Mouse (Mus musculus): ENCODE data around the gene Ruvbl2.
A peak's percentile ranks its signal among the peaks of the same experiment; 100 is the strongest.

Gene Ruvbl2

DNA sequence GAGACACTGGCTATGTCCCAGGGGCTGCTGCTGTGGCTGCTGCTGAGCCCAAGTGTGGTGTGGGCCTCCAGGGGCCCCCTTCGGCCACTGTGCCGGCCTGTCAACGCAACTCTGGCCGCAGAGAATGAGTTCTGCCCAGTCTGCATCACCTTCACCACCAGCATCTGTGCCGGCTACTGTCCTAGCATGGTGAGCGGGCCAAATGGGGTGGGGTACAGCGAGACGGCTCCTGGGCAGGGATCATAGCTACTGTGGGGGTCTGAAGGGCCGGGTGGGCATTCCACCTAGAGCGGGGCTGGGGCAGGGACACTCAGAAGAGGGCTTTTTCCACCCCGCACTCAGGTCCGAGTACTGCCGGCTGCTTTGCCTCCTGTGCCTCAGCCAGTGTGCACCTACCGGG is 16.7 kb downstream of the Ruvbl2 start:
- H3K36me3 ChIP-seq (ENCODE audit: control insufficient read depth, insufficient read depth, low read length, poor library complexity, severe bottlenecking), result peaks cover 19% of the 10 kb centered on the region
- no peaks in the 10 kb centered on the region for H3K27me3 ChIP-seq (ENCODE audit: control insufficient read depth, insufficient read depth, low read length, poor library complexity, severe bottlenecking)
- DNase-seq (ENCODE audit: low read depth, low spot score), result no peak

- H3K36me3 ChIP-seq (ENCODE audit: control insufficient read depth, insufficient read depth, low read length, poor library complexity, severe bottlenecking), result peaks cover 19% of the 10 kb centered on the region
Measured at GRCm38 (mm10) chr7:45420615-45420919, 17.3 kb downstream of the Ruvbl2 start, which contains the start of gene Lhb. Lhb (plus strand) TSS chr7:45420820.

GRCm38 (mm10) chr7:45419859-45420614 is 17.9 kb downstream of the Ruvbl2 start:
- H3K27me3 ChIP-seq (ENCODE audit: control insufficient read depth, insufficient read depth, low read length, poor library complexity, severe bottlenecking), result no peaks in the 10 kb centered on the region
- peaks cover 19% of the 10 kb centered on the region for H3K36me3 ChIP-seq (ENCODE audit: control insufficient read depth, insufficient read depth, low read length, poor library complexity, severe bottlenecking)
- DNase-seq (ENCODE audit: low read depth, low spot score), result no peak

More at GRCm38 (mm10) chr7:45420615-45420919, 17.3 kb downstream of the Ruvbl2 start, which contains the start of gene Lhb:
- no peak for DNase-seq (ENCODE audit: low read depth, low spot score)
- no peaks in the 10 kb centered on the region for H3K27me3 ChIP-seq (ENCODE audit: control insufficient read depth, insufficient read depth, low read length, poor library complexity, severe bottlenecking)

- H3K36me3 ChIP-seq (ENCODE audit: control insufficient read depth, insufficient read depth, low read length, poor library complexity, severe bottlenecking), result peaks cover 16% of the 10 kb centered on the region
- no peaks in the 10 kb centered on the region for H3K27me3 ChIP-seq (ENCODE audit: control insufficient read depth, insufficient read depth, low read length, poor library complexity, severe bottlenecking)
- no peak for DNase-seq (ENCODE audit: low read depth, low spot score)
Measured at GRCm38 (mm10) chr7:45417962-45418492, 19.9 kb downstream of the Ruvbl2 start.

- DNase-seq (ENCODE audit: low read depth, low spot score), result peak; percentile 43
- no peaks in the 10 kb centered on the region for H3K36me3 ChIP-seq (ENCODE audit: control insufficient read depth, insufficient read depth, low read length, poor library complexity, severe bottlenecking)
- H3K27me3 ChIP-seq (ENCODE audit: control insufficient read depth, insufficient read depth, low read length, poor library complexity, severe bottlenecking), result no peaks in the 10 kb centered on the region; the same call in 1 of the 2 replicates
Measured at GRCm38 (mm10) chr7:45415636-45416035, 22.3 kb downstream of the Ruvbl2 start.

GRCm38 (mm10) chr7:45414740-45415224 is 23.1 kb downstream of the Ruvbl2 start:
- no peak for DNase-seq (ENCODE audit: low read depth, low spot score)
- Histone ChIP-seq H3K27me3 (ENCODE audit: control insufficient read depth, insufficient read depth, low read length, poor library complexity, severe bottlenecking) (no peaks in the 10 kb centered on the region; the same call in 1 of the 2 replicates), H3K36me3 (ENCODE audit: control insufficient read depth, insufficient read depth, low read length, poor library complexity, severe bottlenecking) (no peaks in the 10 kb centered on the region)

DNA sequence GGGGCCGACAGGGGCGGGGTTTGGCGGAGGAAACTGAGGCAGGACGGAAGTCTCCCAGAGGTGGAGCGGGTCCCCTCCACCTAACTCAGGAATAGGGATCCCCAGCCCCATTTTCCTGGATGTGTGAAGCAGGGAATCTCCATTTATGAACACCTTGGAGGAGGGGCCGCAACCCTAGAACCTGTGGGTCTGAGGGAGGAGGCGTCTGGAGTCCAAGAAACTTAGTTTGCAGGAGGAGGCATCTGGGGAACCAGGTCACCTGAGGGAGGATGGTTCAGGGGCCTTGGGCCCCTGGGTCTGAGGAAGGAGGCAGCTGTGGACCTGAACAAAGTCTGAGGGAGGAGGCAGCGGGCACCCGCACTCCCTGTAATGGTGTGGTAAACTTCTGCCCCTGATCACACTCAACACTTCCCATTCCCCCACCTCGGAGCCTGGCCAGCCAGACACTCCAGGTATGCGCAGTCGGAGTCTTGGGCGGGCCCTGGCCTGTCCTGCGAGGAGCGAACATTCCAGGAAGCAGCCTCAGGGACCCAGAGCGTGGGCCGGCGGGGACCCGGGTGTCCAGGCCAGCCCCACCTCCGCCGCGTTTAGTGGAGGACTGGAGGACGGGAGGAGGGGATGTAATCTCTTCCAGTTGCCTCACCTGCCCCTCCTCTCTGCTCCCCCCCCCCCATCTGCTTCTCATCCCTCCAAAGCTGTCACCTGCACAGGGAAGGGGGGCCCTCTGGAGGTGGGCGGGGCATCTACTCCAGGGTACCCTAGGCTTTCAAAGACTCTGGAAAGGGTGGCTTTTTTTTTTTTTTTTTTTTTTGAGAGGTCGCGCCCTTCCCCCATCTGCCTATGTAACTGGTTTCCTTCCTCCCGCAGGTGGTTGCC is 23.8 kb downstream of the Ruvbl2 start:
- no peaks in the 10 kb centered on the region for H3K36me3 ChIP-seq (ENCODE audit: control insufficient read depth, insufficient read depth, low read length, poor library complexity, severe bottlenecking)
- no peaks in the 10 kb centered on the region; the same call in 1 of the 2 replicates for H3K27me3 ChIP-seq (ENCODE audit: control insufficient read depth, insufficient read depth, low read length, poor library complexity, severe bottlenecking)
- no peak for DNase-seq (ENCODE audit: low read depth, low spot score)

DNA sequence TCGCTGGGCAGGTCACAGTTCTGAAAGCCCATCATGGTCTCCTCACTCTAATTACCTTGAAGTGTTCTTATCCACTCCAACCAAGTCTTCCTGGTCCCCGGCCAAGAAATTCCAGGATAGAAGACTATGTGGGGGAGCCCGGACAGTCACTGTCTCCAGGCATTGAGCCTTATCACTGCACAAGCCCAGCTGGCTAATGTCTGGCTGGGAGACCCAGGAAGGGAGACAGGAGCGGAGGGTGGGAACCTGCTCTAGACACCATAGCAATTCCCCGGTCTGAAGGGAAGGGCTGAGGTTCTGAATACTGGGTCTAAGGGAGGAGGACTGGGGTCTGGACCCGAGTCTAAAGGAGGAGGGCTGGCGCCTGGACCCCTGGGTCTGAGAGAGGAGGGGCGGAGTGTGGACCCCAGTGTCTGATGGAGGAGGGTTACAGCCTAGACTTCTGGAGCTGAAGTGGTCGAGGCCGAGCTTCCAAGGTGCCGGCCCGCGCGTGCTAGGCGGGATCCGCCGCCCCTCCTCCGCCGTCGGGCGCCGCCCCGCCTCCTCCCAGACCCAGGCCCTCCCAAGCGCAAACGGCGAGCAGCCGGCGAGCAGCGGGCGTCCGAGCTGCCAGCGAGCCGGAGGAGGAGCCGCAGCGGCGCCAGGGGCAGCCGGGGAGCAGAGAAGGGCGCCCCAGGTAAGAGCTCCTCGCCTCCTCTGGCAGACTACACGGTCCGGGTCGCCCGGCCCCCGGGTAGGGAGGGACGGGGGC is 24.6 kb downstream of the Ruvbl2 start, which contains the start of gene Ntf5:
TSS of gene Ntf5 (plus strand) at position 583 of the 751 bp plus-strand sequence.
- Histone ChIP-seq H3K27me3 (ENCODE audit: control insufficient read depth, insufficient read depth, low read length, poor library complexity, severe bottlenecking) (no peaks in the 10 kb centered on the region; the same call in 1 of the 2 replicates), H3K36me3 (ENCODE audit: control insufficient read depth, insufficient read depth, low read length, poor library complexity, severe bottlenecking) (no peaks in the 10 kb centered on the region)
- DNase-seq (ENCODE audit: low read depth, low spot score), result no peak

GRCm38 (mm10) chr7:45412421-45412820 is 25.5 kb downstream of the Ruvbl2 start:
- DNase-seq (ENCODE audit: low read depth, low spot score), result no peak
- Histone ChIP-seq H3K27me3 (ENCODE audit: control insufficient read depth, insufficient read depth, low read length, poor library complexity, severe bottlenecking) (no peaks in the 10 kb centered on the region; the same call in 1 of the 2 replicates), H3K36me3 (ENCODE audit: control insufficient read depth, insufficient read depth, low read length, poor library complexity, severe bottlenecking) (no peaks in the 10 kb centered on the region)

GRCm38 (mm10) chr7:45409497-45410163 is 28.3 kb downstream of the Ruvbl2 start:
- no peaks in the 10 kb centered on the region for H3K36me3 ChIP-seq (ENCODE audit: control insufficient read depth, insufficient read depth, low read length, poor library complexity, severe bottlenecking)
- no peak for DNase-seq (ENCODE audit: low read depth, low spot score)

GRCm38 (mm10) chr7:45408949-45409348 is 28.9 kb downstream of the Ruvbl2 start:
- H3K27me3 ChIP-seq (ENCODE audit: control insufficient read depth, insufficient read depth, low read length, poor library complexity, severe bottlenecking), result no peaks in the 10 kb centered on the region; the same call in 1 of the 2 replicates
- H3K36me3 ChIP-seq (ENCODE audit: control insufficient read depth, insufficient read depth, low read length, poor library complexity, severe bottlenecking), result no peaks in the 10 kb centered on the region
- DNase-seq (ENCODE audit: low read depth, low spot score), result no peak

More at GRCm38 (mm10) chr7:45409497-45410163, 28.3 kb downstream of the Ruvbl2 start:
- no peaks in the 10 kb centered on the region; the same call in 1 of the 2 replicates for H3K27me3 ChIP-seq (ENCODE audit: control insufficient read depth, insufficient read depth, low read length, poor library complexity, severe bottlenecking)

DNA sequence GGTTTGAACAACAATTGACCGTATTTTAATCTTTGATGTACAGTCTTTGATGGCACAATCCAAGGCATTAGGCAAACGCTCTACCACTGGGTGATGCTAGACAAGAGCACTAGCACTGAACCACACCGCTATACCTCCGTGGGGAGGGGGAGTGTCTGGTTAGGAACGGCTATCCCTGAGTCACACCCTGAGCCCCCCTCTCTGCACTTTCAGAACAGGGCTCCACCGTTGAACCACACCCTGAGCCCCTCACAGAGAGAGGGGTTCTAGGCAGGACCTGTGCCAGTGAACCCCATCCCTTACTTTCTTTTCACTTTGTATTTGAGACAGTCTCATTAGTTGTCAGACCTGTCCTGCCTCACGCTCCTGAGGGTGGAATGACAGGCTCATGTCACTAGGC is 29.5 kb downstream of the Ruvbl2 start:
- Histone ChIP-seq H3K36me3 (ENCODE audit: control insufficient read depth, insufficient read depth, low read length, poor library complexity, severe bottlenecking) (no peaks in the 10 kb centered on the region), H3K27me3 (ENCODE audit: control insufficient read depth, insufficient read depth, low read length, poor library complexity, severe bottlenecking) (no peaks in the 10 kb centered on the region; the same call in 1 of the 2 replicates)
- no peak for DNase-seq (ENCODE audit: low read depth, low spot score)

DNA sequence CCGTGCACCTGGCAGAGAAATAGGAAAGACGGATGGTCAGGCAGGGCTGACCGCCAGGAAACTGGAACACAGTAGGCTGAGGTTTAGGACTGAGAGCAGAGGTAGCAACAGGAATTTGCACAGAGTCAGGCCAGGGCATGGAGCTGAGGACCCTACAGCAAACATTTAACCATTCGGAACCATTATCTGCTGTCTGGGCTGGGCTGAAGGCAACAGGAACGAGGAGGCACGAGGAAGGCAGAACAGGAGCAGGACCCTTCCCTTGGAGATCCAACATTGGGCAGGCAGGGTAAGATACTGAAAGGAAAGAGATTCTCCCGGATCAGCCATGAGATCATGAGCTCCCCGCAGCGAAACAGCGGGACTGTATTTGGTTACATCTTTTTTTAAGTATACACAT is 30.1 kb downstream of the Ruvbl2 start:
- DNase-seq (ENCODE audit: low read depth, low spot score), result no peak
- no peaks in the 10 kb centered on the region for H3K36me3 ChIP-seq (ENCODE audit: control insufficient read depth, insufficient read depth, low read length, poor library complexity, severe bottlenecking)
- H3K27me3 ChIP-seq (ENCODE audit: control insufficient read depth, insufficient read depth, low read length, poor library complexity, severe bottlenecking), result no peaks in the 10 kb centered on the region; the same call in 1 of the 2 replicates
